Mouse (Mus musculus) liver, adult 2 months (tissue): ENCODE data around the gene Gm44965.
A peak's percentile ranks its signal among the peaks of the same experiment; 100 is the strongest.

ENCODE experiments used
- CTCF ChIP-seq: fragments of 200-500 bp; IDR thresholded peaks from 2 replicates; pipeline ENCODE4 v1.5.1; 2011; ENCODE audit warnings: low read depth, low read length, control low read depth
- POLR2A ChIP-seq: fragments of 200-500 bp; IDR thresholded peaks from 2 replicates; pipeline ENCODE4 v1.6.1; 2011; ENCODE audit warnings: low read length, control low read depth; ENCODE audit not compliant: insufficient read depth; ENCODE audit errors: extremely low read depth

GRCm38 (mm10) chr6:48594043-48594738, 450 bp downstream of the Gm44965 start:
- TF ChIP-seq CTCF (no peak), POLR2A (peak; percentile 32; the same call in 1 of the 2 replicates)
